Mouse (Mus musculus) adrenal gland, postnatal 36 days (tissue): ENCODE measurements around the gene Hmces. TPM values are rescaled to one million over a fixed set of nuclear protein-coding genes. Genes with fewer than 3 reads are reported as not detected.
A peak's percentile ranks its signal among the peaks of the same experiment; 100 is the strongest.

Source experiments
- DNase-seq, 2 experiments: peaks; one replicate each; pipeline ENCODE4 v3.0.0; 2021; ENCODE audit warnings: mixed read lengths in 1 of 2
- long read RNA-seq, 2 experiments: library from polyadenylated mRNA; stranded (forward); transcript quantifications; one replicate each; pipeline ENCODE4 v2.0.0; 2021; ENCODE audit warnings: borderline sequencing depth in 2 of 2
- total RNA-seq, 2 experiments: library from RNA; stranded (reverse); gene quantifications; 2 replicates each; pipeline ENCODE4 v1.2.3; 2021

Gene Hmces
- total RNA-seq: 10 to 100 TPM; 21.0 to 25.3 TPM
- long read RNA-seq, experiment 1, transcript Hmces-201 (7 exons, 1,464 nt): major isoform, 27 of 31 reads
- long read RNA-seq, experiment 1, partial matches to known transcripts: 1 of 31 reads
- long read RNA-seq, experiment 1, other reads (novel, unspliced or antisense): 2 of 31 reads
- long read RNA-seq, experiment 2, transcript Hmces-201 (7 exons, 1,464 nt): major isoform, 15 of 19 reads
- long read RNA-seq, experiment 2, partial matches to known transcripts: 0 of 19 reads
- long read RNA-seq, experiment 2, other reads (novel, unspliced or antisense): 2 of 19 reads

- peak; percentile 83 to 89 for DNase-seq
Observed at GRCm38 (mm10) chr6:87913661-87914325, at the start of gene Hmces. Gene Hmces (plus strand): TSS chr6:87913935.

GRCm38 (mm10) chr6:87866211-87866610 lies 47.5 kb upstream of the Hmces start:
- no peak for DNase-seq

GRCm38 (mm10) chr6:87867256-87867655 lies 46.5 kb upstream of the Hmces start:
- no peak for DNase-seq

- DNase-seq: peak; percentile 93 to 94
Observed at GRCm38 (mm10) chr6:87868871-87869506, 44.7 kb upstream of the Hmces start.

- DNase-seq: no peak
Observed at GRCm38 (mm10) chr6:87870440-87870839, 43.3 kb upstream of the Hmces start.

GRCm38 (mm10) chr6:87871240-87871639 lies 42.5 kb upstream of the Hmces start:
- no peak for DNase-seq

- peak in 1 of 2 experiments; percentile 34 for DNase-seq
Observed at GRCm38 (mm10) chr6:87873104-87873503, 40.6 kb upstream of the Hmces start.

GRCm38 (mm10) chr6:87873963-87874362 lies 39.8 kb upstream of the Hmces start:
- DNase-seq: no peak

- peak; percentile 53 to 75 for DNase-seq
Observed at GRCm38 (mm10) chr6:87875083-87875482, 38.7 kb upstream of the Hmces start.

GRCm38 (mm10) chr6:87875562-87875961 lies 38.2 kb upstream of the Hmces start:
- DNase-seq: no peak

- DNase-seq: peak; percentile 76 to 79
Observed at GRCm38 (mm10) chr6:87876068-87876643, 37.6 kb upstream of the Hmces start.

GRCm38 (mm10) chr6:87879010-87879409 lies 34.7 kb upstream of the Hmces start:
- no peak for DNase-seq

- no peak for DNase-seq
Observed at GRCm38 (mm10) chr6:87879628-87880027, 34.1 kb upstream of the Hmces start.

- no peak for DNase-seq
Observed at GRCm38 (mm10) chr6:87882221-87882620, 31.5 kb upstream of the Hmces start.

- peak; percentile 86 to 89 for DNase-seq
Observed at GRCm38 (mm10) chr6:87882816-87883215, 30.9 kb upstream of the Hmces start.

GRCm38 (mm10) chr6:87886721-87887120 lies 27.0 kb upstream of the Hmces start:
- no peak for DNase-seq

- DNase-seq: peak; percentile 100
Observed at GRCm38 (mm10) chr6:87887594-87888233, 26.0 kb upstream of the Hmces start, which contains the start of gene Copg1. Gene Copg1 (plus strand): TSS chr6:87887814.

- DNase-seq: no peak
Observed at GRCm38 (mm10) chr6:87893931-87894330, 19.8 kb upstream of the Hmces start.

- DNase-seq: peak in 1 of 2 experiments; percentile 21
Observed at GRCm38 (mm10) chr6:87898028-87898427, 15.7 kb upstream of the Hmces start.

- DNase-seq: no peak
Observed at GRCm38 (mm10) chr6:87906632-87907031, 7.1 kb upstream of the Hmces start.

GRCm38 (mm10) chr6:87909181-87909580 lies 4.6 kb upstream of the Hmces start:
- no peak for DNase-seq

GRCm38 (mm10) chr6:87911559-87911958 lies 2.2 kb upstream of the Hmces start:
- DNase-seq: no peak
